Mouse (Mus musculus) heart, postnatal 0 days (tissue): Measurements from ENCODE around the gene Sorcs2. TPM values are rescaled to one million over a fixed set of nuclear protein-coding genes. Genes with fewer than 3 reads are reported as not detected.
A peak's percentile ranks its signal among the peaks of the same experiment; 100 is the strongest.

Source experiments
- ATAC-seq: fragments of 200-750 bp; cut with Nextera tagmentation; 2 replicates; pipeline ENCODE4 v1.8.0; 2017; ENCODE audit warnings: low read depth, moderate number of reproducible peaks, moderate library complexity; ENCODE audit not compliant: insufficient read depth
- DNase-seq: peaks from one replicate; pipeline ENCODE4 v3.0.0-alpha.2; 2016; ENCODE audit warnings: low spot score
- H3K27ac ChIP-seq: fragments of 300-500 bp; sonication (generic); 2 replicates; pipeline ENCODE4 v1.5.1; 2014; ENCODE audit warnings: low read depth, mild to moderate bottlenecking
- H3K27me3 ChIP-seq: fragments of 300-500 bp; sonication (generic); 2 replicates; pipeline ENCODE4 v1.6.1; 2014; ENCODE audit warnings: low read length, mixed read lengths; ENCODE audit not compliant: control insufficient read depth, insufficient read depth
- H3K36me3 ChIP-seq: fragments of 300-500 bp; sonication (generic); replicated peaks from 2 replicates; pipeline ENCODE4 v1.6.1; 2014; ENCODE audit warnings: low read length, mixed read lengths; ENCODE audit not compliant: control insufficient read depth, insufficient read depth
- H3K4me1 ChIP-seq: fragments of 300-500 bp; sonication (generic); 2 replicates; pipeline ENCODE4 v1.6.1; 2014; ENCODE audit warnings: antibody characterized with exemption; ENCODE audit not compliant: control insufficient read depth, insufficient read depth
- H3K4me2 ChIP-seq: fragments of 300-500 bp; sonication (generic); 2 replicates; pipeline ENCODE4 v1.6.1; 2014; ENCODE audit warnings: low read depth, mild to moderate bottlenecking, low read length, moderate library complexity
- H3K4me3 ChIP-seq: fragments of 300-500 bp; sonication (generic); 2 replicates; pipeline ENCODE4 v1.5.1; 2014; ENCODE audit warnings: low read depth, low read length
- H3K9ac ChIP-seq: fragments of 300-500 bp; sonication (generic); replicated peaks from 2 replicates; pipeline ENCODE4 v1.6.1; 2014; ENCODE audit warnings: low read depth, low read length, mixed read lengths
- H3K9me3 ChIP-seq: fragments of 300-500 bp; sonication (generic); replicated peaks from 2 replicates; pipeline ENCODE4 v1.6.1; 2016; ENCODE audit warnings: low read length; ENCODE audit not compliant: control insufficient read depth
- CTCF ChIP-seq: IDR thresholded peaks from 2 replicates; pipeline ENCODE4 v1.5.1; 2016; ENCODE audit warnings: antibody characterized with exemption, control low read depth, low read depth
- EP300 ChIP-seq: IDR thresholded peaks from 2 replicates; pipeline ENCODE4 v1.6.1; 2016; ENCODE audit warnings: antibody characterized with exemption, low read depth
- WGBS: fragments of 180-500 bp; shearing (Covaris S2); extraction: QIAGEN DNeasy Blood & Tissue Kit; methylation state at CpG from one replicate; pipeline ENCODE4 v1.1.7; 2014; 5-methylcytosine and 5-hydroxymethylcytosine counted together
- polyA plus RNA-seq: library from polyadenylated mRNA; unstranded; fragments of >200 nt; fragmentation: Nextera tagmentation; extraction: Ambion mirVana; gene quantifications from 2 replicates; pipeline ENCODE4 v1.2.1, GENCODE M21; 2015
- total RNA-seq: library from RNA; depleted of rRNA; stranded (reverse); fragments of >200 nt; gene quantifications from 2 replicates; pipeline ENCODE4 v1.2.3, GENCODE M21; 2014; ENCODE audit warnings: low replicate concordance

The Sorcs2 gene
- total and polyA plus RNA-seq, 2 experiments from 2014 or later = 3.7 to 32.6 TPM

DNA sequence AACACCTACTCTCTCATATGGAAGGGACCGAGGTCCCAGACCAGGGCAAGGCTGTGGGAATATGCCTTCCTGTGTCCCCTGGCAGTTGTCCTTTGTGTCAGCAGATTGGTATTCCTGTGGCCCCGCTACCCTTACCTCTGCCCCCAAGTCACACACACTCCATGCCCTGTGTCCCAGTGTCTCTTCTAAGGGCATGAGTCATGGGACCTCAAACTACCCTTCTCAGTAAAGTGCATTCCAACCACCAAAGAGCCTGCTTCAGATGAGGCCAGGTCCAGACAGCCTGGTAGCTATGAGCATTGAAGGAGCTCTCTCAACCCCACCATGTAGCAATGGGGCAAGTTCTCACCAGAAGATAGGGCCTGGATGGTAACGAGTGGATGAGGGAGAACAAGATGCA, 219.2 kb downstream of the Sorcs2 start:
- WGBS = 92% methylated on average over 3 of the region's 3 CpGs
- H3K4me1 ChIP-seq = no peaks in the 10 kb centered on the region
- no peaks in the 10 kb centered on the region for H3K27me3 ChIP-seq
- TF ChIP-seq CTCF (no peak), EP300 (no peak)
- H3K9ac ChIP-seq = no peak overlapping the region
- DNase-seq (no peak), ATAC-seq (no peak)
- no peak overlapping the region for H3K4me3 ChIP-seq
- no peak overlapping the region for H3K4me2 ChIP-seq
- no peaks in the 10 kb centered on the region for H3K9me3 ChIP-seq
- H3K36me3 ChIP-seq = no peaks in the 10 kb centered on the region
- no peak overlapping the region for H3K27ac ChIP-seq

DNA sequence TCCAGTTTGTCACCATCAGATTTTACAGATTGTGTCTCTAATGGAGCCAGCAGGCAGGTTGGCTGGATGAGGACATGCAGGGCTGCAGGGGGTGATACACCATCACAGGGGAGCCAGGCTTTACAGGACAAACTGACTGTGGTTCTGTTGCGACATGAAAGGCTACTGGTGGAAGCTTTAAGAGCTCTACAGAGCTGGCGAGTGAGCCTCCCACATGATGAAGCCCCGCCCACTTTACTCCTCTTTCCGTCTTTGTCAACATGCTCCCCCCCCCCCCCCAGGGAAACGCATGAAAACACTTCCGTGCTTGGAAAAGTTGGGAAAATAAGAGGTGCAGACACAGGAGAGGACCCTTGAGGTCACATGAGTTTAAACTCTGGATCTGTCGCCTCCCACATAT, 219.7 kb downstream of the Sorcs2 start:
- Histone ChIP-seq H3K4me1 (no peaks in the 10 kb centered on the region), H3K27me3 (no peaks in the 10 kb centered on the region), H3K9me3 (no peaks in the 10 kb centered on the region), H3K27ac (no peak overlapping the region), H3K4me2 (no peak overlapping the region), H3K4me3 (no peak overlapping the region), H3K9ac (no peak overlapping the region), H3K36me3 (no peaks in the 10 kb centered on the region)
- TF ChIP-seq CTCF (no peak), EP300 (no peak)
- DNase-seq = no peak
- ATAC-seq = no peak
- 51% methylated on average over 7 of the region's 7 CpGs for WGBS

DNA sequence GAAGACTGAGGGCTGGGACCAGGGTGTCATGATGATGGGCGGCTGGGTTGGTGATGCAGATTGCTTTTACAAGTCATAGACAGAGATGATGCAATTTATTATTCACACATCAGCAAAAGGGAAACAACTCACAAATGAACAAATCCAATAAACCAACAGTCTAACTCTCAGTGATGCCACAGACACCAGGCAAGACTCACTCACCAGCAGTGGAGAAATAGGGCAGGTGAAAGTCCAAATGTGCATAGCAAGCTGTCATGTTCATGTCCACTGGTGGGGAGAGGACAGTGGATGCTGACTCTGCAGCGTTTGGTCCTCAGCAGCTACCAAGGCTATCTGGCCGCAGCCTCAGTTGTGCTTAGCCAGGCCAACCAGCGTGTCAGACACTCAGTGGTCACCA, 221.1 kb downstream of the Sorcs2 start:
- H3K4me3 ChIP-seq = no peak overlapping the region
- TF ChIP-seq EP300 (no peak), CTCF (no peak)
- WGBS = 77% methylated on average over 4 of the region's 4 CpGs
- no peak overlapping the region for H3K27ac ChIP-seq
- no peaks in the 10 kb centered on the region for H3K27me3 ChIP-seq
- no peak overlapping the region for H3K4me2 ChIP-seq
- ATAC-seq = no peak
- H3K4me1 ChIP-seq = no peaks in the 10 kb centered on the region
- no peak overlapping the region for H3K9ac ChIP-seq
- DNase-seq = no peak
- no peaks in the 10 kb centered on the region for H3K36me3 ChIP-seq
- H3K9me3 ChIP-seq = no peaks in the 10 kb centered on the region

DNA sequence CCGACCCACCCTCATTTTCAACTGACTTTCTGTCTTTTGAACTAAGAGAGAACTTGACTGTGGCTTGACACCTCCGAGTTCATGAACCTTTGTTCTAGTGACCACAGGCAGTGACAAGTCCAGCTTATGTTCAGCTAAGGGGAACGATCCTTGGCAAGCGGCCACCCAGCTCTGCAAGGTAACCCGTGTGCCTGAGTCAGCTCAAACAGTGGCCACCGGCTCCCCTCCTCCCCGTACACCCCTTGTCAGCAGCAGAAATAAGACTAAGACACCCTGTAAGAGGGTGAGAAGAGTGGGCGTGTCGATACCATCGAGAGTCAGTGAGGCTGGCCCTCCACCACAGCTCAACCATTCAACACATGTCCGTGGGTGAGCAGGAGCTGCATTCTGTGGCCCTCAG, 221.5 kb downstream of the Sorcs2 start:
- Histone ChIP-seq H3K27me3 (no peaks in the 10 kb centered on the region), H3K9me3 (no peaks in the 10 kb centered on the region), H3K27ac (no peak overlapping the region), H3K36me3 (no peaks in the 10 kb centered on the region), H3K9ac (no peak overlapping the region), H3K4me1 (no peaks in the 10 kb centered on the region), H3K4me2 (no peak overlapping the region), H3K4me3 (no peak overlapping the region)
- ATAC-seq (peak; percentile 37; the same call in 1 of the 2 replicates), DNase-seq (peak; percentile 21)
- TF ChIP-seq EP300 (no peak), CTCF (no peak)
- 41% methylated on average over 11 of the region's 11 CpGs for WGBS

DNA sequence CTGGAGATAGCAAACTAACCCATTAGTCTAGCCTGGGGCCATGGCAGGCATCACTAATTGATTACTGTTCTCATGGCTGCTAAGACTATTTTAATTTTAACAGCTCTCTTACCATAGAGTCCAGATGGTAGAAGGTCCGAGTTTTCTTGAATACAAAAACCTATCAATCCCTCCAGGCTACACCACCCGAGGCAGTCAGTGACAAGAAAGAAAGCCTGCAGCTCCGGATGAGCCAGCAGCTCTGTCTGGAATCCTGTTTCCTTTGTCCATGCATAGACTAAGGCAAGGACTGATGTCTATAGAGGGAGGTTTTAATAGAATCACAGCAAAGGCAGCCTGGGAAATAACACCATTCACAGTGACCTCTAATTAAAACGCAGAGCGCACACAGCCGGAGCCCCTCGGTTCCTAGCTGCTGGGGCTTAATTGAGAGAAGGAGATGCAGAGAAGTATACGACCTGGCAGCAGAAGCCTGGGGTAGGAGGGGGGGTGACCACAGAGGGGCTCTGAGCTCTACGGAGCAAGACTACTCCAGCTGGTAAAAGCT, 223.3 kb downstream of the Sorcs2 start:
- H3K36me3 ChIP-seq = no peaks in the 10 kb centered on the region
- H3K9me3 ChIP-seq = no peaks in the 10 kb centered on the region
- H3K4me2 ChIP-seq = no peak overlapping the region
- ATAC-seq (no peak), DNase-seq (no peak)
- peaks cover 4% of the 10 kb centered on the region for H3K4me1 ChIP-seq
- H3K27me3 ChIP-seq = no peaks in the 10 kb centered on the region
- no peak overlapping the region for H3K9ac ChIP-seq
- 80% methylated on average over 9 of the region's 9 CpGs for WGBS
- H3K4me3 ChIP-seq = no peak overlapping the region
- no peak overlapping the region for H3K27ac ChIP-seq
- TF ChIP-seq CTCF = no peak
- TF ChIP-seq EP300 = no peak

DNA sequence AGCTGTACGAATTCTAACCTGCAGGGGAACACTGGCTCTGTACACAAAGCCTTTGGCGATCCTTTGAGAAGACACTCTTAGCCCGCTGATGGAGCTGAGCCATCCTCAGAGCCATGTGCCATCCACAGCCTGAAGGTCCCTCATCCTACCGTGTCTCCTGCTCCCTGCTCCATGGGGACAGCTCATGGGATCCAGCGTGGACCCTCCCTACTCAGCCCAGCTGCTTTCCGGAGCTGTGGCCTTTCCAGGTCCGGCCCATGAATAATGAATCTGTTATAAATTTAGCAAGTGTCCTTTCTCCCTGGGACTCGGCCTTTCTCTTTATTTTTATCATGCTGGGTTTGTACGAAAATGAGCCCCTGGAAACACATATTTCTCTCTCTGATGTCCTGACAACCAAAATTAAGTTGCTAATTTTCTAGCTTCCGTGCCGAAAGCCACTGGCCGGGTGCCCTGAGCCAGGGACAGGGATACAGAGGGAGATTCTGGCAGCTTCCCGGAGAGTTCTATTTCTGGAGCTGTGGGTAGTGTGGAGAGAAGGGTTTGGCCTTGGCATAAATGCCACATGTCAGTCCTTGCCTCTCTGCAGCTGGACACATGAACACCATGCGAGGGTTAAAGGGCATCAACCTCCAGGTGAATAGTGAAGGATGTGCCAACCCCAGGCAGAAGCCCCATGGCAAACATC, 228.8 kb downstream of the Sorcs2 start:
- Histone ChIP-seq H3K4me3 (peak overlapping the region; percentile 6; the same call in 1 of the 2 replicates), H3K27ac (peak overlapping the region; percentile 57), H3K9ac (no peak overlapping the region), H3K36me3 (no peaks in the 10 kb centered on the region), H3K4me1 (peaks cover 16% of the 10 kb centered on the region), H3K9me3 (no peaks in the 10 kb centered on the region), H3K27me3 (no peaks in the 10 kb centered on the region), H3K4me2 (peak overlapping the region; percentile 37; the same call in 1 of the 2 replicates)
- 26% methylated on average over 14 of the region's 14 CpGs for WGBS
- DNase-seq (peak; percentile 51), ATAC-seq (peak; percentile 72)
- TF ChIP-seq EP300 (no peak), CTCF (no peak)
